Mouse (Mus musculus) right cerebral cortex, postnatal 36 days (tissue): ENCODE measurements around the gene Irx6.

Source experiments
- DNase-seq, 2 experiments: peaks; one replicate each; pipeline ENCODE4 v3.0.0; 2022; ENCODE audit warnings: low spot score in 2 of 2, mixed read lengths in 1 of 2

The Irx6 gene

GRCm38 (mm10) chr8:92721936-92722321, 47.8 kb downstream of the Irx6 start:
- no peak for DNase-seq

GRCm38 (mm10) chr8:92723320-92723719, 49.2 kb downstream of the Irx6 start:
- DNase-seq: no peak

GRCm38 (mm10) chr8:92723947-92724346, 49.9 kb downstream of the Irx6 start:
- DNase-seq: no peak

GRCm38 (mm10) chr8:92724359-92724758, 50.3 kb downstream of the Irx6 start:
- no peak for DNase-seq
